Mouse (Mus musculus) kidney, adult 2 months (tissue): ENCODE measurements around the gene Zfp334.

Experiments used
- CTCF ChIP-seq: fragments of 200-500 bp; conservative IDR thresholded peaks from 2 replicates; pipeline ENCODE4 v1.5.1; 2011; ENCODE audit warnings: low read depth, mild to moderate bottlenecking, control low read depth, low read length, moderate library complexity, mixed read lengths; ENCODE audit not compliant: insufficient read depth, insufficient read length
- POLR2A ChIP-seq: fragments of 200-500 bp; IDR thresholded peaks from one replicate; pipeline ENCODE4 v1.6.1; 2011; ENCODE audit warnings: low read depth, low read length, control low read depth

DNA sequence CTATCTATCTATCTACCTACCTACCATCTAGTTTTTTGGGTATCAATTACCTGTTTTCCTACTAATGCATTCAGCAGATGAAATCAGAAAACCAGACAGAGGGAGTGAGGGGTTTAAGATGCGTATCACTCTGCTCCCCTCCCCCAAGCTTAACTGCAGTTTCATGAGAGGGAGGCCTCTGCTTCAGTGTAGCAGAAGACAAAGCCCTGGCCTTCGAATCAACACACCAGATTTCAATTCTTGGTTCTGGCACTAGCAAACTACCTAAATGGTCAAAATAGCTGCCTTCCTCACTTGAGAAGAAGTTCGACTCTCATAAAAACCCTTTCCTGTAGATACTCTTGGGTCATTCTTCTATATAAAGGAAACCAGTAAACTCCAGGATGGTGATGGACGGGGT is 689 bp downstream of the Zfp334 start:
- no peak for TF ChIP-seq POLR2A
- no peak for TF ChIP-seq CTCF
